Mouse (Mus musculus): Measurements from ENCODE around the gene Adam19.

Adam19 gene

GRCm38 (mm10) chr11:46054311-46054710, 1.5 kb upstream of the Adam19 start:
- no peak for DNase-seq (ENCODE audit: extremely low read depth, low read depth, low spot score)

- DNase-seq (ENCODE audit: extremely low read depth, low read depth, low spot score) = no peak
Measured at GRCm38 (mm10) chr11:46054911-46055895, 589 bp upstream of the Adam19 start.

GRCm38 (mm10) chr11:46056770-46057411, 1.1 kb downstream of the Adam19 start:
- DNase-seq (ENCODE audit: extremely low read depth, low read depth, low spot score) = no peak

GRCm38 (mm10) chr11:46058011-46058410, 2.2 kb downstream of the Adam19 start:
- no peak for DNase-seq (ENCODE audit: extremely low read depth, low read depth, low spot score)

GRCm38 (mm10) chr11:46058916-46059315, 3.1 kb downstream of the Adam19 start:
- no peak for DNase-seq (ENCODE audit: extremely low read depth, low read depth, low spot score)

- no peak for DNase-seq (ENCODE audit: extremely low read depth, low read depth, low spot score)
Measured at GRCm38 (mm10) chr11:46059887-46060650, 4.3 kb downstream of the Adam19 start.

GRCm38 (mm10) chr11:46060651-46061020, 4.8 kb downstream of the Adam19 start:
- DNase-seq (ENCODE audit: extremely low read depth, low read depth, low spot score) = no peak

- no peak for DNase-seq (ENCODE audit: extremely low read depth, low read depth, low spot score)
Measured at GRCm38 (mm10) chr11:46061776-46062445, 6.1 kb downstream of the Adam19 start.

- DNase-seq (ENCODE audit: extremely low read depth, low read depth, low spot score) = no peak
Measured at GRCm38 (mm10) chr11:46062569-46062968, 6.8 kb downstream of the Adam19 start.

- DNase-seq (ENCODE audit: extremely low read depth, low read depth, low spot score) = no peak
Measured at GRCm38 (mm10) chr11:46062993-46063731, 7.4 kb downstream of the Adam19 start.

- no peak for DNase-seq (ENCODE audit: extremely low read depth, low read depth, low spot score)
Measured at GRCm38 (mm10) chr11:46064767-46065166, 9.0 kb downstream of the Adam19 start.

- DNase-seq (ENCODE audit: extremely low read depth, low read depth, low spot score) = no peak
Measured at GRCm38 (mm10) chr11:46065201-46066011, 9.6 kb downstream of the Adam19 start.

GRCm38 (mm10) chr11:46067371-46068060, 11.7 kb downstream of the Adam19 start:
- no peak for DNase-seq (ENCODE audit: extremely low read depth, low read depth, low spot score)

- DNase-seq (ENCODE audit: extremely low read depth, low read depth, low spot score) = no peak
Measured at GRCm38 (mm10) chr11:46068756-46069407, 13.1 kb downstream of the Adam19 start.

- DNase-seq (ENCODE audit: extremely low read depth, low read depth, low spot score) = no peak
Measured at GRCm38 (mm10) chr11:46069408-46070003, 13.7 kb downstream of the Adam19 start.

- DNase-seq (ENCODE audit: extremely low read depth, low read depth, low spot score) = no peak
Measured at GRCm38 (mm10) chr11:46070161-46070560, 14.4 kb downstream of the Adam19 start.

GRCm38 (mm10) chr11:46070789-46071188, 15.0 kb downstream of the Adam19 start:
- no peak for DNase-seq (ENCODE audit: extremely low read depth, low read depth, low spot score)
